Mouse (Mus musculus) thymus, adult 2 months (tissue): ENCODE measurements at regions not wholly inside any gene's neighbourhood (a gene's known extent, or its start where the extent isn't known, plus 50 kb on each side); places are given as distances from the start of the nearest gene placed in this dataset.

Experiments
- CTCF ChIP-seq: fragments of 200-500 bp; IDR thresholded peaks from 2 replicates; pipeline ENCODE4 v1.5.1; 2012; ENCODE audit warnings: mild to moderate bottlenecking, control low read depth, low read length, moderate library complexity, borderline replicate concordance; ENCODE audit not compliant: control insufficient read depth, poor library complexity, insufficient read depth; ENCODE audit errors: extremely low read depth
- POLR2A ChIP-seq: fragments of 200-500 bp; IDR thresholded peaks from 2 replicates; pipeline ENCODE4 v1.6.1; 2012; ENCODE audit warnings: mild to moderate bottlenecking, low read length, control low read depth, moderate library complexity; ENCODE audit not compliant: control insufficient read depth, poor library complexity, insufficient read depth; ENCODE audit errors: extremely low read depth

DNA sequence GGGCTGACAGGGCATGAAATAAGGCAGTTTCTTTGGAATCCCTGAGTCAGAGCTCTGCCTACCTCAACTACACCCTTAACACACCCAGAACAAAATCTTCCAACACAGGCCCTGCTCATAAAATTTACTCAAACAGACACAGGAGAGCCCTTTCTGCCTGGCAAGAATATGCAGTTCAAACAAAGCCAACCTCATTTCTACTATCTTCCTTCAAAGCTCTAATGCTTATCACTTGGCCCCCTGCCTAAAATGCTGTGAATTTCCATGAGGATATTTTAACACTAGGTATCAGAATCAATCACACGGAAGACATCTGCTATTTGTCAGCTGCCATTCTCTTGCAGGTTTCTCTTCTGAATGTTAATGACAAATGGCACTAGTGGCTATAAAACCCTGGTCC, 314.3 kb upstream of the Klf6 start:
- TF ChIP-seq CTCF (no peak), POLR2A (no peak)
